In genomic region chr12:119084814-119085213, GRCm38 (mm10) we compare ENCODE assay signal across 20 mouse cellular contexts.
DNase-seq lines count a peak whose midpoint lies in the region; ATAC-seq and TF ChIP-seq lines count a peak whose summit lies in the region.
"Had no signal": no experiment of that assay in that cellular context is flagged by ENCODE, and none has a peak within 500 bp of the region (broad histone marks: within the 10 kb centered on the region; RNA-seq: fewer than 3 reads in every experiment).

No protein-coding gene starts in this region.

- TF ChIP-seq POLR2A in lung, adult 2 months (IDR thresholded peaks at IDR 0.05; ENCODE audit: borderline replicate concordance, extremely low read depth, low read depth, low read length): no peak

- TF ChIP-seq CTCF in lung, adult 2 months (IDR thresholded peaks at IDR 0.05; ENCODE audit: insufficient read depth, low read length): no peak
- TF ChIP-seq CTCF in kidney, postnatal 0 days (IDR thresholded peaks at IDR 0.05; ENCODE audit: low read depth): no peak

- H3K36me3 ChIP-seq in kidney, postnatal 0 days (ENCODE audit: insufficient read depth, low read length): no peaks in the 10 kb centered on the region
- H3K36me3 ChIP-seq in heart, embryonic 11.5 days (ENCODE audit: control insufficient read depth, insufficient read depth, low read length): no peaks in the 10 kb centered on the region
- H3K36me3 ChIP-seq: embryonic facial prominence, embryonic 15.5 days; forebrain, embryonic 10.5 days; neural tube, embryonic 12.5 days had no signal

- peak; percentile 7 to 9 for DNase-seq in cerebellum, postnatal 10 days
- DNase-seq in cerebellum, postnatal 25 days: no peak
- DNase-seq in lung, postnatal 10 days: peak; percentile 19
- DNase-seq in lung, adult 2 months: no peak
- peak; percentile 46 for DNase-seq in kidney, postnatal 0 days (ENCODE audit: low spot score)
- DNase-seq in lung, postnatal 36 days: peak; percentile 11
- no peak for DNase-seq in spleen, postnatal 4 days (ENCODE audit: low spot score in 2 of 2)
- DNase-seq: cerebellum, adult 9-11 months; embryo, embryonic 11 days; gastrocnemius, postnatal 14 days; heart, adult 2 months; liver, postnatal 0 days; thymus, adult 18-20 months had no signal

- H3K27ac ChIP-seq in kidney, postnatal 0 days: no peak overlapping the region
- no peak overlapping the region for H3K27ac ChIP-seq in heart, embryonic 11.5 days (ENCODE audit: low read depth, low read length)
- H3K27ac ChIP-seq: embryonic facial prominence, embryonic 15.5 days; forebrain, embryonic 10.5 days; heart, adult 2 months; layer of hippocampus, adult 2 months; neural tube, embryonic 12.5 days had no signal

- H3K4me3 ChIP-seq in lung, adult 2 months (replicated peaks; ENCODE audit: extremely low read depth, low read depth, low read length): no peak overlapping the region
- H3K4me3 ChIP-seq in kidney, postnatal 0 days (replicated peaks; ENCODE audit: low read depth, low read length): no peak overlapping the region
- H3K4me3 ChIP-seq in heart, embryonic 11.5 days (ENCODE audit: low read depth, low read length): no peak overlapping the region
- H3K4me3 ChIP-seq: embryonic facial prominence, embryonic 15.5 days; forebrain, embryonic 10.5 days; heart, adult 2 months; layer of hippocampus, adult 2 months; neural tube, embryonic 12.5 days had no signal

- no peak overlapping the region for H3K9ac ChIP-seq in kidney, postnatal 0 days (ENCODE audit: low read depth, low read length)
- H3K9ac ChIP-seq in heart, embryonic 11.5 days (ENCODE audit: low read depth, low read length): no peak overlapping the region
- H3K9ac ChIP-seq: embryonic facial prominence, embryonic 15.5 days; liver, postnatal 0 days; neural tube, embryonic 12.5 days had no signal

- 69% methylated on average over 2 of the region's 2 CpGs for WGBS in lung, adult 2 months
- 55% methylated on average over 2 of the region's 2 CpGs for WGBS in kidney, postnatal 0 days
- WGBS in heart, embryonic 11.5 days (ENCODE audit: insufficient replicate concordance): 79% methylated on average over 2 of the region's 2 CpGs

- ATAC-seq in kidney, postnatal 0 days (replicated peaks; ENCODE audit: low FRiP score, low read depth): no peak
- ATAC-seq in heart, embryonic 11.5 days (replicated peaks; ENCODE audit: insufficient number of reproducible peaks, low FRiP score, low TSS enrichment): no peak
- ATAC-seq: inflammation-experienced regulatory T-cells, adult 6 months; liver, postnatal 0 days had no signal

- H3K4me2 ChIP-seq in kidney, postnatal 0 days (ENCODE audit: low read length): no peak overlapping the region
- no peak overlapping the region for H3K4me2 ChIP-seq in heart, embryonic 11.5 days
- H3K4me2 ChIP-seq: embryonic facial prominence, embryonic 15.5 days; midbrain, embryonic 11.5 days; neural tube, embryonic 12.5 days had no signal

- no peaks in the 10 kb centered on the region for H3K9me3 ChIP-seq in kidney, postnatal 0 days (replicated peaks; ENCODE audit: low read length)
- H3K9me3 ChIP-seq in heart, embryonic 11.5 days (replicated peaks; ENCODE audit: control insufficient read depth, low read length): no peaks in the 10 kb centered on the region
- H3K9me3 ChIP-seq: embryonic facial prominence, embryonic 15.5 days; forebrain, embryonic 10.5 days; neural tube, embryonic 12.5 days had no signal

- H3K27me3 ChIP-seq in kidney, postnatal 0 days (ENCODE audit: insufficient read depth, low read length): no peaks in the 10 kb centered on the region
- no peaks in the 10 kb centered on the region for H3K27me3 ChIP-seq in heart, embryonic 11.5 days (ENCODE audit: control insufficient read depth, insufficient read depth, low read length)
- H3K27me3 ChIP-seq: embryonic facial prominence, embryonic 15.5 days; neural tube, embryonic 12.5 days had no signal

- no peaks in the 10 kb centered on the region; the same call in 1 of the 2 replicates for H3K4me1 ChIP-seq in lung, adult 2 months (ENCODE audit: control insufficient read depth, insufficient read depth, low read length)
- no peaks in the 10 kb centered on the region for H3K4me1 ChIP-seq in kidney, postnatal 0 days (replicated peaks; ENCODE audit: insufficient read depth, low read length)
- no peaks in the 10 kb centered on the region for H3K4me1 ChIP-seq in heart, embryonic 11.5 days (ENCODE audit: control insufficient read depth, insufficient read depth, low read length)
- H3K4me1 ChIP-seq: embryonic facial prominence, embryonic 15.5 days; forebrain, embryonic 10.5 days; neural tube, embryonic 12.5 days had no signal

Comparison
In these comparisons a context has a peak if more than half of its experiments do, and no peak if none do; other contexts are left out.
1. DNase-seq: peak in cerebellum, postnatal 10 days (2 of 2), lung, postnatal 10 days (single experiment), kidney, postnatal 0 days (single experiment) and lung, postnatal 36 days (single experiment); none in cerebellum, postnatal 25 days (0 of 2), lung, adult 2 months (single experiment) and spleen, postnatal 4 days (0 of 2).